Comparison of ENCODE assay signal across 20 mouse cellular contexts in the genomic region with DNA sequence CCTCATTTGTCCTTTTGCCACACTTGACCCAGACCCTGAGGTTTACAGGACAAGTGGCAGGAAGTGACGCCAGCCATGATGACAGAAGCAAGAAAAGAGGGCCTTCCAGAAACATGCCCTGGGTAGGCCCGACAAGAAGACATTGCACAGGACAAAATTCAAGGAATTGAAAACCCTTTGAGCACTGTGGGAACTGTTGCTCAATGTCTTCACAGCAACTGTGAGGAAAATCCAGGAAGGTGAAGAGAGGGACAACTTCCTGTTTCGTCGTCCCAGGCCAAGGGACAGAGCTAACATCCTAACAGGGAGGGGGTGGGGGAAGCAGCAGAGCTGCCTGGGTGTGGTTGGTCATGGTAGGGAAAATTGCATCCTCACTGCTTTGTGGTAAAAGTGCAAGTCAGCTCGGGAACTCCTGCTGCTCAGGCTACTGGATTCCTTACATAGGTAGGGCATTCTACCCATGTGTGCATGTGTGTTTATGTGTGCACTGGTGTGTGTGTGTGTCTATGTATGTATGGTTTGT. TPM values are rescaled to one million over a fixed set of nuclear protein-coding genes. Genes with fewer than 3 reads are reported as not detected.
DNase-seq lines count a peak whose midpoint lies in the region; ATAC-seq lines count a peak whose summit lies in the region.
"Had no signal": no experiment of that assay in that cellular context is flagged by ENCODE, and none has a peak within 500 bp of the region (broad histone marks: within the 10 kb centered on the region; RNA-seq: fewer than 3 reads in every experiment).

No protein-coding gene starts in this region.

- 39% methylated on average over 5 of the region's 5 CpGs for WGBS in heart, embryonic 13.5 days
- WGBS in macrophage (ENCODE audit: missing documents), result 0% methylated on average over 5 of the region's 5 CpGs

- no peaks in the 10 kb centered on the region for H3K36me3 ChIP-seq in heart, embryonic 13.5 days
- H3K36me3 ChIP-seq in macrophage (ENCODE audit: inconsistent target), result no peaks in the 10 kb centered on the region
- H3K36me3 ChIP-seq: lung, embryonic 15.5 days had no signal

- no peak overlapping the region for H3K9ac ChIP-seq in heart, embryonic 13.5 days
- H3K9ac ChIP-seq: lung, embryonic 15.5 days had no signal

- H3K9me3 ChIP-seq in heart, embryonic 13.5 days, result no peaks in the 10 kb centered on the region
- H3K9me3 ChIP-seq: lung, embryonic 15.5 days had no signal

- H3K27me3 ChIP-seq in heart, embryonic 13.5 days (replicated peaks), result no peaks in the 10 kb centered on the region

- H3K4me1 ChIP-seq in heart, embryonic 13.5 days, result peaks cover 63% of the 10 kb centered on the region

- H3K4me2 ChIP-seq in heart, embryonic 13.5 days, result no peak overlapping the region
- H3K4me2 ChIP-seq: lung, embryonic 15.5 days had no signal

- H3K79me2 ChIP-seq in macrophage (ENCODE audit: inconsistent target), result no peaks in the 10 kb centered on the region

- ATAC-seq in heart, embryonic 13.5 days (ENCODE audit: extremely low read depth, insufficient number of reproducible peaks, low FRiP score, low TSS enrichment), result no peak
- ATAC-seq: forebrain, embryonic 14.5 days; hindbrain, postnatal 0 days had no signal

- intact Hi-C loops in heart, postnatal 14 days (cut with DNase I), result no loop called here
- intact Hi-C loops in left cerebral cortex, postnatal 4 days (cut with DNase I), result no loop called here

- DNase-seq in heart, postnatal 14 days, result no peak
- peak; percentile 47 for DNase-seq in 3134 (ENCODE audit: extremely low read depth, insufficient read length, low spot score)
- DNase-seq in NIH3T3 (ENCODE audit: low read depth), result peak; percentile 46
- no peak for DNase-seq in layer of hippocampus, postnatal 36 days
- DNase-seq in kidney, postnatal 4 days, result no peak
- DNase-seq in left cerebral cortex, postnatal 4 days, result no peak
- DNase-seq: adrenal gland, adult 2 months; cerebellum, adult 11 months; cerebellum, postnatal 36 days; gastrocnemius, postnatal 25 days; heart, postnatal 10 days; kidney, adult 2 months; kidney, postnatal 25 days; midbrain, embryonic 14.5 days had no signal

- peak overlapping the region; percentile 51 for H3K27ac ChIP-seq in heart, embryonic 13.5 days (replicated peaks)
- peak overlapping the region; percentile 19; the same call in 1 of the 2 replicates for H3K27ac ChIP-seq in macrophage
- H3K27ac ChIP-seq: hindbrain, postnatal 0 days; lung, embryonic 15.5 days had no signal

- no peak overlapping the region for H3K4me3 ChIP-seq in heart, embryonic 13.5 days
- H3K4me3 ChIP-seq in macrophage (ENCODE audit: inconsistent target), result no peak overlapping the region
- H3K4me3 ChIP-seq: erythroblast, embryonic 14.5 days; lung, embryonic 15.5 days had no signal

RNA-seq across cellular contexts. Expression of gene Rab4a, which starts 55.6 kb away (rescaled TPM):
- 33.2 and 36.2 TPM in 2 replicates for polyA plus RNA-seq in heart, embryonic 13.5 days (2015; fragmentation: Nextera tagmentation; extraction: Ambion mirVana)
- total RNA-seq in heart, postnatal 14 days (2021), result 1 to 10 TPM; 7.8 to 7.9 TPM
- total RNA-seq in macrophage (2018; cell fraction: chromatin; rRNA removed), result 10 to 100 TPM in 1 of 26 experiments, 1 to 10 TPM in 19, under 1 TPM in 2, not detected in 4; 0.58 to 11.0 (median 4.3) TPM
- 1 to 10 TPM; 1.5 to 5.9 (median 3.9) TPM for total RNA-seq in macrophage (2018; cell fraction: cytosol; rRNA removed)
- total RNA-seq in macrophage (2018; cell fraction: nucleus; rRNA removed), result 10 to 100 TPM in 1 of 26 experiments, 1 to 10 TPM in 21, under 1 TPM in 4; 0.63 to 10.3 (median 2.8) TPM
- polyA plus RNA-seq in macrophage (2018), result 3.6 to 7.4 TPM (median 5.6 TPM) in 3 replicates
- total RNA-seq in layer of hippocampus, postnatal 36 days (2021), result 10 to 100 TPM; 42.3 to 42.8 TPM
- total RNA-seq in left cerebral cortex, postnatal 4 days (2021), result 10 to 100 TPM; 61.7 to 68.4 TPM

Comparison
In these comparisons a context has a peak if more than half of its experiments do, and no peak if none do; other contexts are left out.
1. DNase-seq: peak in 3134 (single experiment) and NIH3T3 (single experiment); none in heart, postnatal 14 days (0 of 2), layer of hippocampus, postnatal 36 days (0 of 2), kidney, postnatal 4 days (0 of 2) and left cerebral cortex, postnatal 4 days (single experiment).
2. RNA of gene Rab4a, which starts 55.6 kb away (total RNA-seq): 61.7 to 68.4 TPM in left cerebral cortex, postnatal 4 days and 42.3 to 42.8 TPM in layer of hippocampus, postnatal 36 days; 7.8 to 7.9 TPM in heart, postnatal 14 days; every median in the first group is over 4 times any median in the second.